Mouse (Mus musculus): ENCODE data around the gene Itpr2.

GRCm38 (mm10) chr6:146219534-146219933 is 282.5 kb downstream of the Itpr2 start:
- TF ChIP-seq CTCF (conservative IDR thresholded peaks at IDR 0.05; ENCODE audit: insufficient read depth, insufficient read length, low read depth, low read length), result no peak
- no peak for TF ChIP-seq POLR2A (IDR thresholded peaks at IDR 0.05; ENCODE audit: low read depth, low read length)

Measured in kidney, adult 2 months (tissue).